Comparison of ENCODE assay signal across 8 mouse cellular contexts in the genomic region with DNA sequence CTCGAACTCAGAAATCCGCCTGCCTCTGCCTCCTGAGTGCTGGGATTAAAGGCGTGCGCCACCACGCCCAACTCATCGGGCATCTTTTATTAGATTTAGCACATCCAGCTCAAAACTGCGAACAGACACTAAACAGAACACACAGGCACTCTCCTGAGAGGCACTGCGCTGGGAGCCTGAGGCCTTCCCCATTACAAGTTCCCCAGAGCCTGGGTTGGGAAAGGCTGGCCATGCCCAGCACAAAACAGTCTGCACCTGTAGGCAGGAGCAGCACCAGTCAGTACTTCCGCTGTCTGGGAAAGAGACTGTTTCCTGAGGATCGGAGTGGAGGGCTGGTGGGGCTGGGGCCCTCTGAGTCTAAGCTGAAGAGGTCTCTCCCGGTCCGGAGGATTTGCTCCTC. TPM values are rescaled to one million over a fixed set of nuclear protein-coding genes. Genes with fewer than 3 reads are reported as not detected.
A peak's percentile ranks its signal among the peaks of the same experiment; 100 is the strongest.
DNase-seq lines count a peak whose midpoint lies in the region; ATAC-seq and TF ChIP-seq lines count a peak whose summit lies in the region.

No protein-coding gene starts in this region.

- H3K36me3 ChIP-seq in hindbrain, embryonic 13.5 days, result peaks cover 38% of the 10 kb centered on the region
- 0 out of 2 replicates have a peak, but pooled peaks cover 4% of the 10 kb centered on the region for H3K36me3 ChIP-seq in hindbrain, embryonic 11.5 days (ENCODE audit: control insufficient read depth, insufficient read depth, low read length)
- H3K36me3 ChIP-seq in E14TG2a.4 (ENCODE audit: insufficient read depth, low read length), result peaks cover 66% of the 10 kb centered on the region
- H3K36me3 ChIP-seq in G1E (replicated peaks), result peaks cover 77% of the 10 kb centered on the region
- peaks cover 35% of the 10 kb centered on the region for H3K36me3 ChIP-seq in limb, embryonic 14.5 days (ENCODE audit: control insufficient read depth, insufficient read depth, low read length)

- H3K9ac ChIP-seq in hindbrain, embryonic 13.5 days, result peak overlapping the region; percentile 60
- H3K9ac ChIP-seq in hindbrain, embryonic 11.5 days (ENCODE audit: low read depth, low read length), result no peak overlapping the region
- H3K9ac ChIP-seq in limb, embryonic 14.5 days (ENCODE audit: low read depth, low read length, severe bottlenecking), result peak overlapping the region; percentile 25; the same call in 1 of the 2 replicates

- peak overlapping the region; percentile 93; the same call in 1 of the 2 replicates for H3K4me2 ChIP-seq in hindbrain, embryonic 13.5 days
- H3K4me2 ChIP-seq in hindbrain, embryonic 11.5 days (replicated peaks; ENCODE audit: low read depth, low read length), result no peak overlapping the region
- H3K4me2 ChIP-seq in limb, embryonic 14.5 days (replicated peaks; ENCODE audit: low read depth, low read length, severe bottlenecking), result 0 out of 2 replicates have a peak overlapping the region, but pooled peaks have one; percentile 90

- no peak overlapping the region for H3K27ac ChIP-seq in hindbrain, embryonic 13.5 days
- H3K27ac ChIP-seq in hindbrain, embryonic 11.5 days (ENCODE audit: low read depth, low read length), result no peak overlapping the region
- no peak overlapping the region for H3K27ac ChIP-seq in limb, embryonic 14.5 days (replicated peaks; ENCODE audit: low read depth, low read length)

- H3K4me3 ChIP-seq in hindbrain, embryonic 13.5 days, result peak overlapping the region; percentile 65
- H3K4me3 ChIP-seq in hindbrain, embryonic 11.5 days (ENCODE audit: low read depth, low read length), result no peak overlapping the region
- H3K4me3 ChIP-seq in E14TG2a.4 (replicated peaks; ENCODE audit: low read length) (peak overlapping the region; percentile 97), G1E (ENCODE audit: low read depth, low read length) (peak overlapping the region; percentile 53; the same call in 1 of the 2 replicates)
- H3K4me3 ChIP-seq in limb, embryonic 14.5 days (replicated peaks; ENCODE audit: low read length), result no peak overlapping the region

- no peaks in the 10 kb centered on the region for H3K9me3 ChIP-seq in hindbrain, embryonic 13.5 days
- H3K9me3 ChIP-seq in hindbrain, embryonic 11.5 days (ENCODE audit: control insufficient read depth, low read length), result no peaks in the 10 kb centered on the region
- H3K9me3 ChIP-seq in E14TG2a.4 (ENCODE audit: low read length), result no peaks in the 10 kb centered on the region
- H3K9me3 ChIP-seq in G1E (replicated peaks), result no peaks in the 10 kb centered on the region
- no peaks in the 10 kb centered on the region for H3K9me3 ChIP-seq in limb, embryonic 14.5 days (ENCODE audit: control insufficient read depth, low read length)

- TF ChIP-seq CTCF in E14TG2a.4 (conservative IDR thresholded peaks at IDR 0.05; ENCODE audit: low read length) (no peak), G1E (IDR thresholded peaks at IDR 0.05; ENCODE audit: low read depth, low read length) (no peak)

- TF ChIP-seq POLR2A in limb, embryonic 14.5 days (IDR thresholded peaks at IDR 0.05; ENCODE audit: borderline replicate concordance, extremely low read depth, insufficient read depth, insufficient read length), result no peak

- no peak for ATAC-seq in hindbrain, embryonic 13.5 days (ENCODE audit: low FRiP score)
- no peak for ATAC-seq in hindbrain, embryonic 11.5 days (ENCODE audit: low FRiP score)
- no peak for ATAC-seq in G1E (ENCODE audit: extremely low read depth, insufficient number of reproducible peaks, low FRiP score, poor library complexity, severe bottlenecking)
- no peak for ATAC-seq in limb, embryonic 14.5 days (ENCODE audit: low FRiP score, low read depth)

- 95% methylated on average over 12 of the region's 12 CpGs for WGBS in hindbrain, embryonic 13.5 days
- 96% methylated on average over 12 of the region's 12 CpGs for WGBS in hindbrain, embryonic 11.5 days
- WGBS in limb, embryonic 14.5 days, result 87% methylated on average over 12 of the region's 12 CpGs

- H3K4me1 ChIP-seq in hindbrain, embryonic 13.5 days (replicated peaks), result peaks cover 57% of the 10 kb centered on the region
- H3K4me1 ChIP-seq in hindbrain, embryonic 11.5 days (replicated peaks; ENCODE audit: control insufficient read depth, insufficient read depth, low read length), result peaks cover 17% of the 10 kb centered on the region
- peaks cover 85% of the 10 kb centered on the region for H3K4me1 ChIP-seq in E14TG2a.4 (replicated peaks; ENCODE audit: low read depth, low read length)
- peaks cover 86% of the 10 kb centered on the region for H3K4me1 ChIP-seq in G1E (ENCODE audit: insufficient read depth, low read depth, low read length)
- H3K4me1 ChIP-seq in limb, embryonic 14.5 days (ENCODE audit: control insufficient read depth, insufficient read depth, low read length), result peaks cover 28% of the 10 kb centered on the region

- H3K27me3 ChIP-seq in hindbrain, embryonic 13.5 days, result no peaks in the 10 kb centered on the region
- no peaks in the 10 kb centered on the region for H3K27me3 ChIP-seq in hindbrain, embryonic 11.5 days (ENCODE audit: control insufficient read depth, insufficient read depth, low read length)
- H3K27me3 ChIP-seq in E14TG2a.4 (ENCODE audit: insufficient read depth, low read length) (no peaks in the 10 kb centered on the region), G1E (ENCODE audit: insufficient read depth, low read length) (no peaks in the 10 kb centered on the region)
- no peaks in the 10 kb centered on the region for H3K27me3 ChIP-seq in limb, embryonic 14.5 days (ENCODE audit: control insufficient read depth, insufficient read depth, low read length)

- no peak for DNase-seq in hindbrain, embryonic 11.5 days (ENCODE audit: low spot score)
- no peak for DNase-seq in G1E (ENCODE audit: low spot score)
- DNase-seq in limb, embryonic 14.5 days (ENCODE audit: low spot score), result no peak
- DNase-seq in thymus, postnatal 25 days, result no peak
- no peak for DNase-seq in retina, embryonic 14.5 days (ENCODE audit: low spot score)
- DNase-seq in layer of hippocampus, postnatal 25 days (ENCODE audit: extremely low spot score in 1 of 2, low spot score in 1 of 2), result no peak

RNA-seq across cellular contexts. Expression of a gene that starts 0.6 kb away (rescaled TPM):
- polyA plus RNA-seq in hindbrain, embryonic 13.5 days (2015; fragmentation: Nextera tagmentation; extraction: Ambion mirVana), result 4.5 and 5.2 TPM in 2 replicates
- 3.4 and 3.5 TPM in 2 replicates for polyA plus RNA-seq in hindbrain, embryonic 11.5 days (2014; fragmentation: Nextera tagmentation; extraction: Ambion mirVana)
- total RNA-seq in G1E (2014; fragmentation: Nextera tagmentation) (5.9 and 10.6 TPM in 2 replicates), G1E (2017) (22.8 and 28.0 TPM in 2 replicates)
- polyA plus RNA-seq in G1E (2012), result 13.7 and 13.9 TPM in 2 replicates
- 7.9 and 8.0 TPM in 2 replicates for polyA plus RNA-seq in limb, embryonic 14.5 days (2012; rRNA removed)
- 7.3 and 7.9 TPM in 2 replicates for polyA plus RNA-seq in limb, embryonic 14.5 days (2014; fragmentation: Nextera tagmentation; extraction: Ambion mirVana)
- total RNA-seq in layer of hippocampus, postnatal 25 days (2021), result 1 to 10 TPM; 7.0 to 7.4 TPM

RNA-seq across cellular contexts. Expression of a gene that starts 1.3 kb away (rescaled TPM):
- polyA plus RNA-seq in hindbrain, embryonic 13.5 days (2015; fragmentation: Nextera tagmentation; extraction: Ambion mirVana), result 0.45 and 1.1 TPM in 2 replicates
- polyA plus RNA-seq in hindbrain, embryonic 11.5 days (2014; fragmentation: Nextera tagmentation; extraction: Ambion mirVana), result not detected in 2 replicates
- total RNA-seq in G1E (2014; fragmentation: Nextera tagmentation) (not detected in 2 replicates), G1E (2017) (1.0 TPM in 1 of 2 replicates, not detected in the other)
- polyA plus RNA-seq in G1E (2012), result 4.6 and 6.2 TPM in 2 replicates
- polyA plus RNA-seq in limb, embryonic 14.5 days (2012; rRNA removed), result 3.2 and 4.3 TPM in 2 replicates
- 0.61 TPM in 1 of 2 replicates, not detected in the other for polyA plus RNA-seq in limb, embryonic 14.5 days (2014; fragmentation: Nextera tagmentation; extraction: Ambion mirVana)
- not detected for total RNA-seq in layer of hippocampus, postnatal 25 days (2021)

RNA-seq across cellular contexts. Expression of a gene that starts 2.2 kb away (rescaled TPM):
- 41.8 and 53.4 TPM in 2 replicates for polyA plus RNA-seq in hindbrain, embryonic 13.5 days (2015; fragmentation: Nextera tagmentation; extraction: Ambion mirVana)
- polyA plus RNA-seq in hindbrain, embryonic 11.5 days (2014; fragmentation: Nextera tagmentation; extraction: Ambion mirVana), result 76.1 and 78.5 TPM in 2 replicates
- total RNA-seq in G1E (2014; fragmentation: Nextera tagmentation) (36.2 and 40.1 TPM in 2 replicates), G1E (2017) (46.5 and 51.2 TPM in 2 replicates)
- 30.4 and 56.1 TPM in 2 replicates for polyA plus RNA-seq in G1E (2012)
- 27.0 and 31.9 TPM in 2 replicates for polyA plus RNA-seq in limb, embryonic 14.5 days (2012; rRNA removed)
- 47.6 and 63.6 TPM in 2 replicates for polyA plus RNA-seq in limb, embryonic 14.5 days (2014; fragmentation: Nextera tagmentation; extraction: Ambion mirVana)
- total RNA-seq in layer of hippocampus, postnatal 25 days (2021), result 10 to 100 TPM; 20.5 to 27.7 TPM

RNA-seq across cellular contexts. Expression of a gene that starts 5.9 kb away (rescaled TPM):
- polyA plus RNA-seq in hindbrain, embryonic 13.5 days (2015; fragmentation: Nextera tagmentation; extraction: Ambion mirVana), result 66.8 and 73.4 TPM in 2 replicates
- 50.4 and 53.7 TPM in 2 replicates for polyA plus RNA-seq in hindbrain, embryonic 11.5 days (2014; fragmentation: Nextera tagmentation; extraction: Ambion mirVana)
- total RNA-seq in G1E (2014; fragmentation: Nextera tagmentation), result 21.4 and 35.9 TPM in 2 replicates
- 0.93 and 9.2 TPM in 2 replicates for total RNA-seq in G1E (2017)
- 128 and 159 TPM in 2 replicates for polyA plus RNA-seq in G1E (2012)
- 111 and 143 TPM in 2 replicates for polyA plus RNA-seq in limb, embryonic 14.5 days (2012; rRNA removed)
- polyA plus RNA-seq in limb, embryonic 14.5 days (2014; fragmentation: Nextera tagmentation; extraction: Ambion mirVana), result 26.8 and 37.7 TPM in 2 replicates
- total RNA-seq in layer of hippocampus, postnatal 25 days (2021), result 10 to 100 TPM; 51.0 to 57.8 TPM

RNA-seq across cellular contexts. Expression of a gene that starts 6.0 kb away (rescaled TPM):
- 18.3 and 19.2 TPM in 2 replicates for polyA plus RNA-seq in hindbrain, embryonic 13.5 days (2015; fragmentation: Nextera tagmentation; extraction: Ambion mirVana)
- polyA plus RNA-seq in hindbrain, embryonic 11.5 days (2014; fragmentation: Nextera tagmentation; extraction: Ambion mirVana), result 7.2 and 7.7 TPM in 2 replicates
- total RNA-seq in G1E (2014; fragmentation: Nextera tagmentation) (6.4 and 13.6 TPM in 2 replicates), G1E (2017) (0.35 TPM in 1 of 2 replicates, not detected in the other)
- 1.5 and 2.0 TPM in 2 replicates for polyA plus RNA-seq in G1E (2012)
- polyA plus RNA-seq in limb, embryonic 14.5 days (2012; rRNA removed), result 74.6 and 130 TPM in 2 replicates
- 21.2 and 21.3 TPM in 2 replicates for polyA plus RNA-seq in limb, embryonic 14.5 days (2014; fragmentation: Nextera tagmentation; extraction: Ambion mirVana)
- 100 to 1,000 TPM; 226 to 235 TPM for total RNA-seq in layer of hippocampus, postnatal 25 days (2021)

Comparison
In these comparisons a context has a peak if more than half of its experiments do, and no peak if none do; other contexts are left out.
1. H3K4me3 ChIP-seq: peak in hindbrain, embryonic 13.5 days (single experiment), E14TG2a.4 (single experiment) and G1E (single experiment); none in hindbrain, embryonic 11.5 days (single experiment) and limb, embryonic 14.5 days (single experiment).